In the genomic region with DNA sequence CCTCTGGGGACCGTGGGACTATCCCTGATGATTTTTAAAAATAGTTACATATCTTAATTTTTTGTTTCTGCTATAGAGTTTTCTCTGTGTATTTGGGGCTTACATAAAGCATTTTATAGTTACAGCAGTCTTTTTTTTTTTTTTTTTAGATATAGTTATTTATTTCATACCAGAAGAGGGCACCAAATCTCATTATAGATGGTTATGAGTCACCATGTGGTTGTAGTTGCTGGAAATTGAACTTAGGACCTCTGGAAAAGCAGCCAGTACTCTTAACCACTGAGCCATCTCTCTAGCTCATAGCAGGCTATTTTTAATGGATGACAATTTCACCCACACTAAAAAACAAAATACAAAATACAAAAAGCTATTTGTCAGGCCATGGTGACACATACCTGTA, we compare ENCODE assay signal across 1 mouse cellular context.
TF ChIP-seq lines count a peak whose summit lies in the region.

No protein-coding gene starts in this region.

TF ChIP-seq in MEL, 35 proteins besides CTCF, POLR2A, EP300 and RAD21 (continued from another document):
- TF ChIP-seq ZNF384 (IDR thresholded peaks at IDR 0.05; ENCODE audit: low read depth, low read length) (peak; percentile 91), SIN3A (IDR thresholded peaks at IDR 0.05; ENCODE audit: low read length) (no peak), TBP (IDR thresholded peaks at IDR 0.05; ENCODE audit: low read depth, low read length) (no peak), KAT2A (conservative IDR thresholded peaks at IDR 0.05; ENCODE audit: low read depth, low read length) (no peak), POLR2AphosphoS2 (IDR thresholded peaks at IDR 0.05; ENCODE audit: low read length) (no peak), POLR2AphosphoS5 (IDR thresholded peaks at IDR 0.05; ENCODE audit: borderline replicate concordance, low read depth, low read length) (no peak), RCOR1 (IDR thresholded peaks at IDR 0.05; ENCODE audit: low read depth, low read length) (no peak), MYC (IDR thresholded peaks at IDR 0.05; ENCODE audit: low read depth, low read length) (peak; percentile 45; the same call in 1 of the 2 replicates), GABPA (IDR thresholded peaks at IDR 0.05; ENCODE audit: low read depth, low read length) (no peak), NRF1 (IDR thresholded peaks at IDR 0.05; ENCODE audit: insufficient read depth, low read depth, low read length, poor library complexity, severe bottlenecking) (no peak)
TF ChIP-seq in MEL: peak in this region for 3.
